Mouse (Mus musculus) adrenal gland, postnatal 4 days (tissue): ENCODE measurements around the gene Prss47. TPM values are rescaled to one million over a fixed set of nuclear protein-coding genes. Genes with fewer than 3 reads are reported as not detected.

Experiments used
- DNase-seq, 2 experiments: peaks; one replicate each; pipeline ENCODE4 v3.0.0; 2021 to 2022; ENCODE audit warnings: low spot score in 2 of 2, mixed read lengths in 2 of 2
- long read RNA-seq, 2 experiments: library from polyadenylated mRNA; stranded (forward); transcript quantifications; one replicate each; pipeline ENCODE4 v2.0.0; 2021
- total RNA-seq, 2 experiments: library from RNA; stranded (reverse); gene quantifications; 2 replicates each; pipeline ENCODE4 v1.2.3; 2021

Prss47 gene
- total RNA-seq = not detected
- long read RNA-seq, experiment 1 = 0 reads
- long read RNA-seq, experiment 2 = 0 reads

DNA sequence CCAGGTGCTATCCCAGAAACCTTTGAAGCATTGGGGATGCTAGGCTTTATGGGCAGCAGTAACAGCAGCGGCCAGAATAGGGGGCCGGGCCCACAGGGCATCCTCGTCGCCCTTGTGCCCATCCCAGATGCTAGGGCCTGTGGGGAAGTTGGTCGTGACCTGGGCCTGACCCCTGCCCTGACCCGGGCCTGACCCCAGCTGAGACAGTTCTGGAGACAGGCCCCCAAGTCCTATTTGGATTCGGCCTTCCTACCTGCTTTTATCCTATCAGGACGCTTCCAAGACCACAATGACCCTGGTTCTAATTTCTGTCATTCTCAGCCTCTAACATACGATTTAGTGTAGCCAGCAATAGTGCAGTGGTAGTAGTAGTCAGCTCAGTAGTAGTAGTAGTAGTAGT is at the start of gene Prss47:
Gene Prss47, minus strand, starts transcription at position 101 of the 400 bp plus-strand sequence.
- DNase-seq = no peak

DNA sequence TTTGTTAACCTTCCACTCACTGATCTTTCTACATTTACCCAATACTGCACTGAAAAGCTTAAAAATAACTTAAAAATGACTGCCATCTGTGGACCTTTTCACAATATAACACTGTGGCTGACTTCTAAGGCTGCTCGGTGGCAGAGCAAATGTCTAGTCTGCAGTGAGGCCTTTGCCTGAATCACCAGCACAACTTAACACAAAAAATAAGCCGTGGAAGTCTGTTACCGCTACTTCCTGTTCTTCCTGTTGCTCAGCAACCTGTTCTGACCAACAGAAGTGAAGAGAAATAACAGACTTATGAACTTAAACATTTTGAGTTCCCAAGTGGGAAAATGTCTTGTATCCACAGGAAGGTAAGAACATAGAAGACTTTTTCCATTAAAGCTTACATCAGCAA is 48.7 kb upstream of the Prss47 start:
- DNase-seq = no peak

DNA sequence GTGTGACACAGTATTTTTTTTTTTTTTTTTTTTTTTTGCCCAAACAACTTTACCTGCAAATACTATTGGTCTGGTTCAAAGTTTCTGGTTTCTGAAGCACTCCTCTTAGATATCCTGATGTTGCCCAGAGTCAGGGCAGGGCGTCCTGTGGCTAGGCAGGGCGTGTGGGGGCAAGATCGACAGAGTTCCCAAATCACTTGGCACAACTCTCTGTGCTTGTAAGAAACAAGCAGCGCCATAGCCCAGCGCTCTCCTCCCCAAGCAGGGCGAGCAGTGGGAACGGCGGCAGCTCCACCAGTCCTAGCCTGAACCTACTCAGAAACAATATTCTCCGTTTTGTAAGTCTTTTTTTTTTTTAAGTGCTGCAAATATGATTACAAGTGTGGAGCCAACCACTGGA is 48.1 kb upstream of the Prss47 start:
- no peak for DNase-seq

GRCm38 (mm10) chr13:65097018-65097417 is 44.5 kb upstream of the Prss47 start:
- DNase-seq = no peak

- DNase-seq = no peak
These were observed 43.4 kb upstream of the Prss47 start for GRCm38 (mm10) chr13:65095923-65096322.

DNA sequence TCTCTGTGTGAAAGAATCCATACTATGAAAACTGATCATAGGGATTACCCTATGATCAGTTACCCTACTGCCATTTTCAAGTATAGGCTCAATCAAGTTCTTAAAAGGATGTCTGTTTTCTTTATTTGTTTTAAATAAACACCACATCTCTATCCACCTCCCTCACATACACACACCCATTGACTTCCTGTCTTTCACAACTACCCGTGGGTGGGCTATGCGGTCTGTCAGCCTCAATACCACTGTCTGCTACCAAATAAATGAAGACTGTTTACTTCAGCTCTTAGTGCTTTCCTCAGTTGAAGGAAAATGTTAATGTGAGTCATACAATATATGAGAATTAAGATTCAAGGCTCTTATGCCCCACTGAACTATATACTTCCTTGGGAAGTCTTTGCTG is 17.4 kb upstream of the Prss47 start:
- DNase-seq = no peak

DNA sequence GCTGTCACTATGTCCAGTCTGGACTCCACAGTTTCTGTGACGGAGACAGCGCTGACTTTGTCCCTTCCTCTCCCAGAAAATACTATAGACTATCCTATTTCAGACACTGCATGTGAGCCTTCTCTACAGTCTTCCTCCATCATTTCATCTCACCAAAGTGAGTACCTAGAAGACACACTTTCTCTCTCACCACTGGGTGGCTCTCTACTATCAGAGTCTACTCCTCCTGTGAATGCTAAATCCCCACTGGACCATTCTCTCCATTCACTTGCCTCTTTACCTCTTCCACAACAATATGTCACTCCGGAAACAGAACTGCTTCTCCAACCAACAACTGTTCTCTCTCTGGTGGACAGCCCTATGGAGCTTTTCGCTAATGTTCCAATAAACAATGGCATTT is 17.5 kb downstream of the Prss47 start:
- no peak for DNase-seq

- DNase-seq = no peak
These were observed 19.8 kb downstream of the Prss47 start, which contains the start of gene Spata31d1c for GRCm38 (mm10) chr13:65032758-65033157. TSS of gene Spata31d1c (plus strand) at chr13:65033058.

DNA sequence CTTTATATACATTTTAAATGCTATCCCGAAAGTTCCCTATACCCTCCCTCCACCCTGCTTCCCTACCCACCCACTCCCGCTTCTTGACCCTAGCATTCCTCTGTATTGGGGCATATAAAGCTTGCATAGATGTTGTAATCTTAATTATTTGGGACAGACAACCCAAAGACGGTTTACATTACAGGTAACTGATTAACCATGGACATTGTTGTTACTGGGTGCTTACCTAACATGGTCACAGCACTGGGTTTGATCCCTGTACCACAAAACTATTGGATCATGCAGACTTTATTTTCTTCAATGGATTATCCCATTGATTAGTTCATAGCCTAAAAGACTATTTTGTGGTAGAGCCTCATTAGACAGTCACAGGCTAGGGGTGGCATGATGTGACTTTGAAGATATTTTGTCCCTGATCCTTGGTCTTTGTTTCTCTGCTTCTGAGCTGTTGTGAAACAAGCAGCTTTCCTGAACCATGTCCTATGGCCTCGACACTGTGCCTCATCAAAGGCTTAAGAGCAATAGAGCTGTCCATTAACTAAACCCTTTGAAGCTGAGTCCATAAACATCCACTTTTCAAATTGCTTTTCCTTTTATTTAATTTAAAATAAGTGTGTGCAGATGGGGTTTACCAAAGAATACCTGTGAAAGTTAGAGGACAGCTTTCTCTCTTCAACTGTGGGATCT is 41.4 kb downstream of the Prss47 start:
- no peak for DNase-seq

DNA sequence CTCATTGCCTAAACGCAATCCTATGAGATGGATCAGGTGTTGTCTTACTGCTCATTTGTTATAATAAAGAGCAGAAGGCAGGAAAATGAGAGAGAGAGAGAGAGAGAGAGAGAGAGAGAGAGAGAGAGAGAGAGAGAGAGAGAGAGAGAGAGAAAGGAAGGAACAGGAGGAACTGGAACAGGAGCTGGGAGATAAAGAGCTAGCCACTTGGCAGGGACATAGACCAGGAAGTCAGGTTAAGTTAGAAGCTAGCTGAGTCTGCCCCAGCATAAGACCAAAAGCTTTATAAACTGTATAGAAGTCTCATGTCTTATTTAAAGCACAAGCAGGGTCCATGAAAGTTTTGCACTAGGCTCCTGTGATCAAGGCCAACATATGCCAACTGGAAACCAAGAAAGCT is 44.6 kb downstream of the Prss47 start:
- DNase-seq = no peak

DNA sequence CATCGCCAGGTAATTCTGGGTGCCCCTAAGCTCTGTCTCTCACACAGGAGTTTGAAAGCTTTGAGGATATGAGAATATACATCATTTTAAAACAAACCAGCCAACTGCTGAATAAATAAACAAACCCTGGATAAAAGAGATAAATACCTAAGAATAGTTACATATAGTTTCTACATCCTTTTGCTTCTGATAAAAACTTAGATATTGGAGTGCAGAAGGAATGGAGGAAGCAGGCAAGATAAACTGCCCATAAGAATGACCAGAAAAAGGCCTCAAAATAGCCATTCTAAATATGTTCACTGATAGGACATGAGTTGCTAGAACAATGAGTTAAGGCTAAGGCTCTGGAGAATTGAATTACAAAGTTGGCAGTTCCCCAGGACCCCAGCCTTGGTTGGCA is 45.8 kb downstream of the Prss47 start:
- no peak for DNase-seq

- DNase-seq = no peak
These were observed 47.1 kb downstream of the Prss47 start for GRCm38 (mm10) chr13:65005414-65005813.

Other genes with a start within 250 kb of the Prss47 start
- under 1 TPM; 0.28 TPM for gene Cntnap3, start 148.8 kb downstream of the Prss47 start, total RNA-seq
- gene Spata31, start 135.4 kb downstream of the Prss47 start, total RNA-seq = not detected
- not detected for gene Spata31d1c, start 19.7 kb downstream of the Prss47 start, total RNA-seq
- gene Mfsd14b, start 60.2 kb upstream of the Prss47 start, total RNA-seq = 10 to 100 TPM; 47.4 to 49.1 TPM
- not detected for gene Olfr465-ps1, start 85.3 kb upstream of the Prss47 start, total RNA-seq
- gene Olfr466, start 97.5 kb upstream of the Prss47 start, total RNA-seq = not detected
- under 1 TPM in 1 of 2 experiments, not detected in 1; 0.39 TPM for gene Nlrp4f, start 153.2 kb upstream of the Prss47 start, total RNA-seq
- not detected for gene Gm10775, start 206.8 kb upstream of the Prss47 start, total RNA-seq
- 10 to 100 TPM; 41.4 to 45.7 TPM for gene Zfp369, start 226.1 kb upstream of the Prss47 start, total RNA-seq